Mouse (Mus musculus): Measurements from ENCODE around the gene Gm28048. TPM values are rescaled to one million over a fixed set of nuclear protein-coding genes. Genes with fewer than 3 reads are reported as not detected.

The Gm28048 gene
- polyA plus RNA-seq, 1 experiment from 2014 or later = 24.7 TPM

GRCm38 (mm10) chr11:22978215-22978614, 3.7 kb downstream of the Gm28048 start:
- Histone ChIP-seq H3K4me3 (ENCODE audit: low read length) (no peak overlapping the region), H3K9me3 (ENCODE audit: low read length) (peaks cover 11% of the 10 kb centered on the region), H3K4me2 (replicated peaks; ENCODE audit: low read depth, low read length) (no peak overlapping the region), H3K36me3 (ENCODE audit: insufficient read depth, low read length) (peaks cover 28% of the 10 kb centered on the region), H3K27me3 (ENCODE audit: insufficient read depth, low read length) (no peaks in the 10 kb centered on the region), H3K4me1 (ENCODE audit: insufficient read depth, low read length) (peaks cover 31% of the 10 kb centered on the region), H3K27ac (ENCODE audit: low read length) (no peak overlapping the region), H3K9ac (replicated peaks; ENCODE audit: low read length) (no peak overlapping the region)
- WGBS = 88% methylated on average over 3 of the region's 3 CpGs
- no peak for ATAC-seq (ENCODE audit: low FRiP score, low TSS enrichment)

DNA sequence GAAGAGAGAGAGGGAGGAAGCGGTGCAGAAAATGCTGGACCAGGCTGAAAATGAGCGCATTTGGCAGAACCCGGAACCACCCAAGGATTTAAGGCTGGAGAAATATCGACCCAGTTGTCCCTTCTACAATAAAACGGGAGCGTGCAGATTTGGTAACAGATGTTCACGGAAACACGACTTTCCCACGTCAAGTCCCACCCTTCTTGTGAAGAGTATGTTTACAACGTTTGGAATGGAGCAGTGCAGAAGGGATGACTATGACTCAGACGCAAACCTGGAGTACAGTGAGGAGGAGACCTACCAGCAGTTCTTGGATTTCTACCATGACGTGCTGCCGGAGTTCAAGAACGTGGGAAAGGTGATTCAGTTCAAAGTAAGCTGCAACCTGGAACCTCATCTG, 8.3 kb downstream of the Gm28048 start:
- peaks cover 18% of the 10 kb centered on the region for H3K4me1 ChIP-seq (ENCODE audit: insufficient read depth, low read length)
- H3K27ac ChIP-seq (ENCODE audit: low read length) = peak overlapping the region; percentile 78; the same call in 1 of the 2 replicates
- H3K9ac ChIP-seq (replicated peaks; ENCODE audit: low read length) = peak overlapping the region; percentile 65
- peak overlapping the region; percentile 55 for H3K4me2 ChIP-seq (replicated peaks; ENCODE audit: low read depth, low read length)
- ATAC-seq (ENCODE audit: low FRiP score, low TSS enrichment) = no peak
- peak overlapping the region; percentile 65 for H3K4me3 ChIP-seq (ENCODE audit: low read length)
- peaks cover 42% of the 10 kb centered on the region for H3K9me3 ChIP-seq (ENCODE audit: low read length)
- peaks cover 52% of the 10 kb centered on the region for H3K36me3 ChIP-seq (ENCODE audit: insufficient read depth, low read length)
- H3K27me3 ChIP-seq (ENCODE audit: insufficient read depth, low read length) = no peaks in the 10 kb centered on the region
- 46% methylated on average over 14 of the region's 14 CpGs for WGBS

- peaks cover 18% of the 10 kb centered on the region for H3K4me1 ChIP-seq (ENCODE audit: insufficient read depth, low read length)
- peak overlapping the region; percentile 73 for H3K9ac ChIP-seq (replicated peaks; ENCODE audit: low read length)
- H3K9me3 ChIP-seq (ENCODE audit: low read length) = peaks cover 43% of the 10 kb centered on the region
- H3K36me3 ChIP-seq (ENCODE audit: insufficient read depth, low read length) = peaks cover 48% of the 10 kb centered on the region
- H3K27me3 ChIP-seq (ENCODE audit: insufficient read depth, low read length) = no peaks in the 10 kb centered on the region
- WGBS = 47% methylated on average over 44 of the region's 46 CpGs
- peak overlapping the region; percentile 73 for H3K4me2 ChIP-seq (replicated peaks; ENCODE audit: low read depth, low read length)
- ATAC-seq (ENCODE audit: low FRiP score, low TSS enrichment) = peak; percentile 73
- H3K4me3 ChIP-seq (ENCODE audit: low read length) = peak overlapping the region; percentile 65
- H3K27ac ChIP-seq (ENCODE audit: low read length) = peak overlapping the region; percentile 83
Measured at GRCm38 (mm10) chr11:22972746-22973526, 9.0 kb downstream of the Gm28048 start.

DNA sequence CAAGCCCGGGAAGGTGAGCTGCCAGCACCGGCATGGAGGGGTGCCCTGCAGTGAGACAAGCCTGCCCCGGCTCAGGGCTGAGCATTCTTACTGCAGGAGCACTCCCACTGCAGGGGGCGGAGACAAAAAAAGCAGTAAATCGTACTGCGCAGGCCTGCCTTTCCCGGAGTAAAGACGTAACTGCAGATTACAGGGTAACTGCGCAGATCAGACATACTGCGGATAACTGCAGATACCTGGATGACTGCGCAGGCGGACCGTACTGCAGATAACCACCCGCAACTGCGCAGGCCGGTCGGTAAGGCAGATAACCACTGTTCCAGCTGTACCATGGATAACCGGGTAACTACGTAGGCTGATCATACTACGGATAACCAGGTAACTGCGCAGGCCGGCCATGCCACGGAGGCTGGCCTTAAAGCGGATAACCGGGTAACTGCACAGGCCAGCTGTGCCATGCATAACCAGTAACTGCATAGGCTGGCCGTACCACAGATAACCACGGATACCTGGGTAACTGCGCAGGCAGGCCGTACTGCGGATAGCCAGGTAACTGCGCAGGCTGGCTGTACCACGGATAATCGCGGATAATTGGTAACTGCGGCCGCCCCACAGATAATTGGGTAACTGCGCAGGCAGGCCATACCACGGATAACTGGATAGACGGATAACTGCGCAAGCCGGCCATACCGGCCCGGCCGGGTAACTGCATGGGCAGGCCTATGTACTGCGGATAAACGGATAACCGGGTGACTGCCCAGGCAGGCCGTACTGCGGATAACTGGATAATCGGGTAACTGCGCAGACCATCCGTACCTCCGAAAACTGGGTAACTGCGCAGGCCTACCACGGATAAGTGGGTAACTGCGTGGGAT, 9.8 kb downstream of the Gm28048 start, which contains the start of gene Zrsr1:
Gene Zrsr1 (plus strand): TSS at position 171 of the 875 bp plus-strand sequence.
- no peaks in the 10 kb centered on the region for H3K27me3 ChIP-seq (ENCODE audit: insufficient read depth, low read length)
- peak within 1 kb of the TSS; percentile 83 for H3K27ac ChIP-seq (ENCODE audit: low read length)
- peak within 1 kb of the TSS; percentile 73 for H3K9ac ChIP-seq (replicated peaks; ENCODE audit: low read length)
- peak within 1 kb of the TSS; percentile 65 for H3K4me3 ChIP-seq (ENCODE audit: low read length)
- peaks cover 18% of the 10 kb centered on the region for H3K4me1 ChIP-seq (ENCODE audit: insufficient read depth, low read length)
- WGBS = 49% methylated on average over 56 of the region's 56 CpGs
- peaks cover 52% of the 10 kb centered on the region for H3K36me3 ChIP-seq (ENCODE audit: insufficient read depth, low read length)
- peak within 1 kb of the TSS; percentile 73 for H3K4me2 ChIP-seq (replicated peaks; ENCODE audit: low read depth, low read length)
- peaks cover 52% of the 10 kb centered on the region for H3K9me3 ChIP-seq (ENCODE audit: low read length)
- peak; percentile 85 for ATAC-seq (ENCODE audit: low FRiP score, low TSS enrichment)

- no peak overlapping the region for H3K9ac ChIP-seq (replicated peaks; ENCODE audit: low read length)
- H3K4me1 ChIP-seq (ENCODE audit: insufficient read depth, low read length) = peaks cover 7% of the 10 kb centered on the region
- H3K4me3 ChIP-seq (ENCODE audit: low read length) = no peak overlapping the region
- H3K27me3 ChIP-seq (ENCODE audit: insufficient read depth, low read length) = no peaks in the 10 kb centered on the region
- WGBS = 96% methylated on average over 1 of the region's 1 CpGs
- no peak overlapping the region for H3K27ac ChIP-seq (ENCODE audit: low read length)
- peaks cover 57% of the 10 kb centered on the region for H3K9me3 ChIP-seq (ENCODE audit: low read length)
- H3K36me3 ChIP-seq (ENCODE audit: insufficient read depth, low read length) = peaks cover 49% of the 10 kb centered on the region
- ATAC-seq (ENCODE audit: low FRiP score, low TSS enrichment) = no peak
- H3K4me2 ChIP-seq (replicated peaks; ENCODE audit: low read depth, low read length) = no peak overlapping the region
Measured at GRCm38 (mm10) chr11:22970546-22970945, 11.3 kb downstream of the Gm28048 start.

GRCm38 (mm10) chr11:22969486-22969885, 12.4 kb downstream of the Gm28048 start:
- Histone ChIP-seq H3K36me3 (ENCODE audit: insufficient read depth, low read length) (peaks cover 49% of the 10 kb centered on the region), H3K9ac (replicated peaks; ENCODE audit: low read length) (no peak overlapping the region), H3K27ac (ENCODE audit: low read length) (no peak overlapping the region), H3K4me2 (replicated peaks; ENCODE audit: low read depth, low read length) (no peak overlapping the region), H3K9me3 (ENCODE audit: low read length) (peaks cover 57% of the 10 kb centered on the region), H3K27me3 (ENCODE audit: insufficient read depth, low read length) (no peaks in the 10 kb centered on the region), H3K4me3 (ENCODE audit: low read length) (no peak overlapping the region), H3K4me1 (ENCODE audit: insufficient read depth, low read length) (0 out of 2 replicates have a peak, but pooled peaks cover 5% of the 10 kb centered on the region)
- ATAC-seq (ENCODE audit: low FRiP score, low TSS enrichment) = no peak
- WGBS = 58% methylated on average over 6 of the region's 6 CpGs

GRCm38 (mm10) chr11:22965503-22965902, 16.4 kb downstream of the Gm28048 start:
- H3K4me1 ChIP-seq (ENCODE audit: insufficient read depth, low read length) = no peaks in the 10 kb centered on the region
- H3K4me2 ChIP-seq (replicated peaks; ENCODE audit: low read depth, low read length) = no peak overlapping the region
- peaks cover 15% of the 10 kb centered on the region for H3K36me3 ChIP-seq (ENCODE audit: insufficient read depth, low read length)
- H3K9ac ChIP-seq (replicated peaks; ENCODE audit: low read length) = no peak overlapping the region
- ATAC-seq (ENCODE audit: low FRiP score, low TSS enrichment) = no peak
- no peak overlapping the region for H3K4me3 ChIP-seq (ENCODE audit: low read length)
- peaks cover 22% of the 10 kb centered on the region for H3K9me3 ChIP-seq (ENCODE audit: low read length)
- H3K27ac ChIP-seq (ENCODE audit: low read length) = no peak overlapping the region
- WGBS = 57% methylated on average over 4 of the region's 4 CpGs
- no peaks in the 10 kb centered on the region for H3K27me3 ChIP-seq (ENCODE audit: insufficient read depth, low read length)

DNA sequence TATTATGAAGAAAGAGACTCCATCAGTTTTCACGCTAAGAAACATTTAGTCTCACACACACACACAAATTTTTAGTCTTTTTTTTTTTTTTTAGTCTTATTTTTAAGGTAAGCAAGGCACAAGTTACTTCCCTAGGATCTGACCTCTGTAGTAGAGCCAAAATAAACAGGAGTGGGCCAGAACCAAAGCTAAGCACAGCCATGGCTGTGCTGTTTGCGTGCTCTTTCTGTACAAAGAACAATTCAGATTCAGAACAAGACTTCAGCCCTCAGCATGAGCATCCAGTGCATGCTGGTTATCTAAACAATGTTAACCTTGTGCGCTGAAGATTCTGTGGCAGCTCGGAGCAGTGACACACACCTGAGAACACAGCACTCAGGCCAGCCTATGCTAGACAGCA, 17.5 kb downstream of the Gm28048 start:
- H3K9ac ChIP-seq (replicated peaks; ENCODE audit: low read length) = no peak overlapping the region
- no peaks in the 10 kb centered on the region for H3K27me3 ChIP-seq (ENCODE audit: insufficient read depth, low read length)
- peaks cover 12% of the 10 kb centered on the region for H3K36me3 ChIP-seq (ENCODE audit: insufficient read depth, low read length)
- H3K9me3 ChIP-seq (ENCODE audit: low read length) = peaks cover 16% of the 10 kb centered on the region
- no peak overlapping the region for H3K27ac ChIP-seq (ENCODE audit: low read length)
- H3K4me2 ChIP-seq (replicated peaks; ENCODE audit: low read depth, low read length) = no peak overlapping the region
- WGBS = 77% methylated on average over 4 of the region's 4 CpGs
- no peak overlapping the region for H3K4me3 ChIP-seq (ENCODE audit: low read length)
- ATAC-seq (ENCODE audit: low FRiP score, low TSS enrichment) = no peak
- H3K4me1 ChIP-seq (ENCODE audit: insufficient read depth, low read length) = no peaks in the 10 kb centered on the region

GRCm38 (mm10) chr11:22962101-22962500, 19.8 kb downstream of the Gm28048 start:
- Histone ChIP-seq H3K4me3 (ENCODE audit: low read length) (no peak overlapping the region), H3K36me3 (ENCODE audit: insufficient read depth, low read length) (peaks cover 6% of the 10 kb centered on the region; the same call in 1 of the 2 replicates)
- WGBS = 92% methylated on average over 1 of the region's 1 CpGs

More at GRCm38 (mm10) chr11:22962101-22962500, 19.8 kb downstream of the Gm28048 start:
- H3K27ac ChIP-seq (ENCODE audit: low read length) = no peak overlapping the region
- peaks cover 6% of the 10 kb centered on the region for H3K9me3 ChIP-seq (ENCODE audit: low read length)
- H3K4me2 ChIP-seq (replicated peaks; ENCODE audit: low read depth, low read length) = no peak overlapping the region
- no peaks in the 10 kb centered on the region for H3K4me1 ChIP-seq (ENCODE audit: insufficient read depth, low read length)
- no peaks in the 10 kb centered on the region for H3K27me3 ChIP-seq (ENCODE audit: insufficient read depth, low read length)
- no peak for ATAC-seq (ENCODE audit: low FRiP score, low TSS enrichment)
- H3K9ac ChIP-seq (replicated peaks; ENCODE audit: low read length) = no peak overlapping the region
